Mouse (Mus musculus) kidney, embryonic 14.5 days (tissue): ENCODE data around the gene Camta1. TPM values are rescaled to one million over a fixed set of nuclear protein-coding genes. Genes with fewer than 3 reads are reported as not detected.

Experiments used
- ATAC-seq: fragments of 200-750 bp; cut with Nextera tagmentation; 2 replicates; pipeline ENCODE4 v1.8.0; 2017; ENCODE audit warnings: moderate number of reproducible peaks, mild to moderate bottlenecking, moderate TSS enrichment, moderate library complexity; ENCODE audit not compliant: low FRiP score, low TSS enrichment
- H3K27ac ChIP-seq: fragments of 300-500 bp; sonication (generic); 2 replicates; pipeline ENCODE4 v1.5.1; 2014; ENCODE audit warnings: low read depth, mild to moderate bottlenecking, low read length, moderate library complexity, mixed read lengths
- H3K27me3 ChIP-seq: fragments of 300-500 bp; sonication (generic); 2 replicates; pipeline ENCODE4 v1.6.1; 2014; ENCODE audit warnings: mild to moderate bottlenecking, low read length; ENCODE audit not compliant: control insufficient read depth, insufficient read depth
- H3K36me3 ChIP-seq: fragments of 300-500 bp; sonication (generic); 2 replicates; pipeline ENCODE4 v1.6.1; 2014; ENCODE audit warnings: low read length, mixed read lengths; ENCODE audit not compliant: control insufficient read depth, insufficient read depth
- H3K4me1 ChIP-seq: fragments of 300-500 bp; sonication (generic); 2 replicates; pipeline ENCODE4 v1.6.1; 2014; ENCODE audit warnings: low read length, mixed read lengths; ENCODE audit not compliant: control insufficient read depth, insufficient read depth
- H3K4me2 ChIP-seq: fragments of 300-500 bp; sonication (generic); replicated peaks from 2 replicates; pipeline ENCODE4 v1.6.1; 2014; ENCODE audit warnings: low read depth, mild to moderate bottlenecking, low read length
- H3K4me3 ChIP-seq: fragments of 300-500 bp; sonication (generic); 2 replicates; pipeline ENCODE4 v1.5.1; 2014; ENCODE audit warnings: mild to moderate bottlenecking, low read length
- H3K9ac ChIP-seq: fragments of 300-500 bp; sonication (generic); 2 replicates; pipeline ENCODE4 v1.6.1; 2014; ENCODE audit warnings: low read depth, mild to moderate bottlenecking, low read length, moderate library complexity
- H3K9me3 ChIP-seq: fragments of 300-500 bp; sonication (generic); 2 replicates; pipeline ENCODE4 v1.6.1; 2016; ENCODE audit warnings: low read length; ENCODE audit not compliant: control insufficient read depth
- WGBS: fragments of 180-500 bp; shearing (Covaris S2); extraction: QIAGEN DNeasy Blood & Tissue Kit; methylation state at CpG from one replicate; pipeline ENCODE4 v1.1.7; 2014; 5-methylcytosine and 5-hydroxymethylcytosine counted together
- polyA plus RNA-seq: library from polyadenylated mRNA; unstranded; fragments of >200 nt; fragmentation: Nextera tagmentation; extraction: Ambion mirVana; gene quantifications from 2 replicates; pipeline ENCODE4 v1.2.1, GENCODE M21; 2014

Gene Camta1
- polyA plus RNA-seq, 1 experiment from 2014 or later: 107 TPM

- Histone ChIP-seq H3K27ac (peak overlapping the region; percentile 62; the same call in 1 of the 2 replicates), H3K9me3 (no peaks in the 10 kb centered on the region), H3K36me3 (no peaks in the 10 kb centered on the region), H3K9ac (no peak overlapping the region), H3K4me3 (no peak overlapping the region), H3K4me2 (no peak overlapping the region), H3K27me3 (no peaks in the 10 kb centered on the region), H3K4me1 (peaks cover 19% of the 10 kb centered on the region)
- 25% methylated on average over 11 of the region's 11 CpGs for WGBS
- peak; percentile 64 for ATAC-seq
Measured at GRCm38 (mm10) chr4:151516998-151517799, 344.5 kb downstream of the Camta1 start.

GRCm38 (mm10) chr4:151515316-151515715 is 346.4 kb downstream of the Camta1 start:
- H3K27me3 ChIP-seq: no peaks in the 10 kb centered on the region
- H3K9ac ChIP-seq: no peak overlapping the region
- ATAC-seq: no peak
- 85% methylated on average over 5 of the region's 5 CpGs for WGBS
- no peak overlapping the region for H3K4me3 ChIP-seq
- H3K9me3 ChIP-seq: peaks cover 4% of the 10 kb centered on the region; the same call in 1 of the 2 replicates
- no peak overlapping the region for H3K27ac ChIP-seq
- H3K4me1 ChIP-seq: peaks cover 16% of the 10 kb centered on the region
- no peaks in the 10 kb centered on the region for H3K36me3 ChIP-seq
- H3K4me2 ChIP-seq: no peak overlapping the region

- no peak overlapping the region for H3K4me2 ChIP-seq
- H3K36me3 ChIP-seq: no peaks in the 10 kb centered on the region
- H3K4me3 ChIP-seq: no peak overlapping the region
- no peak overlapping the region for H3K27ac ChIP-seq
- H3K9me3 ChIP-seq: peaks cover 4% of the 10 kb centered on the region; the same call in 1 of the 2 replicates
- H3K9ac ChIP-seq: no peak overlapping the region
- WGBS: 87% methylated on average over 4 of the region's 4 CpGs
- H3K27me3 ChIP-seq: no peaks in the 10 kb centered on the region
- ATAC-seq: no peak
- no peaks in the 10 kb centered on the region for H3K4me1 ChIP-seq
Measured at GRCm38 (mm10) chr4:151511092-151511491, 350.6 kb downstream of the Camta1 start.

GRCm38 (mm10) chr4:151510417-151510816 is 351.3 kb downstream of the Camta1 start:
- Histone ChIP-seq H3K4me3 (no peak overlapping the region), H3K9ac (no peak overlapping the region), H3K27ac (no peak overlapping the region), H3K4me2 (no peak overlapping the region), H3K9me3 (peaks cover 4% of the 10 kb centered on the region; the same call in 1 of the 2 replicates), H3K4me1 (no peaks in the 10 kb centered on the region), H3K27me3 (no peaks in the 10 kb centered on the region), H3K36me3 (no peaks in the 10 kb centered on the region)
- 57% methylated on average over 4 of the region's 4 CpGs for WGBS
- no peak for ATAC-seq

GRCm38 (mm10) chr4:151506701-151507100 is 355.0 kb downstream of the Camta1 start:
- 67% methylated on average over 6 of the region's 6 CpGs for whole genome bisulfite sequencing
- no peak overlapping the region for H3K9ac ChIP-seq
- peaks cover 4% of the 10 kb centered on the region; the same call in 1 of the 2 replicates for H3K9me3 ChIP-seq

GRCm38 (mm10) chr4:151498481-151499276 is 363.0 kb downstream of the Camta1 start:
- Histone ChIP-seq H3K36me3 (no peaks in the 10 kb centered on the region), H3K4me1 (0 out of 2 replicates have a peak, but pooled peaks cover 4% of the 10 kb centered on the region), H3K9me3 (no peaks in the 10 kb centered on the region; the same call in 1 of the 2 replicates), H3K4me3 (no peak overlapping the region), H3K27ac (no peak overlapping the region), H3K9ac (no peak overlapping the region), H3K27me3 (no peaks in the 10 kb centered on the region), H3K4me2 (no peak overlapping the region)
- ATAC-seq: no peak
- 80% methylated on average over 5 of the region's 5 CpGs for WGBS

More at GRCm38 (mm10) chr4:151506701-151507100, 355.0 kb downstream of the Camta1 start:
- no peak for ATAC-seq
- no peak overlapping the region for H3K27ac ChIP-seq
- H3K4me3 ChIP-seq: no peak overlapping the region
- no peaks in the 10 kb centered on the region for H3K27me3 ChIP-seq
- H3K4me1 ChIP-seq: no peaks in the 10 kb centered on the region
- H3K4me2 ChIP-seq: no peak overlapping the region
- H3K36me3 ChIP-seq: no peaks in the 10 kb centered on the region

- Histone ChIP-seq H3K27me3 (no peaks in the 10 kb centered on the region), H3K4me3 (no peak overlapping the region), H3K27ac (no peak overlapping the region), H3K4me1 (0 out of 2 replicates have a peak, but pooled peaks cover 12% of the 10 kb centered on the region), H3K9ac (no peak overlapping the region), H3K9me3 (no peaks in the 10 kb centered on the region; the same call in 1 of the 2 replicates), H3K36me3 (no peaks in the 10 kb centered on the region), H3K4me2 (no peak overlapping the region)
- ATAC-seq: no peak
- WGBS: 92% methylated on average over 5 of the region's 5 CpGs
Measured at GRCm38 (mm10) chr4:151496581-151496980, 365.1 kb downstream of the Camta1 start.

GRCm38 (mm10) chr4:151495276-151495882 is 366.3 kb downstream of the Camta1 start:
- peak; percentile 55; the same call in 1 of the 2 replicates for ATAC-seq
- 16% methylated on average over 11 of the region's 11 CpGs for WGBS

More at GRCm38 (mm10) chr4:151495276-151495882, 366.3 kb downstream of the Camta1 start:
- Histone ChIP-seq H3K4me2 (no peak overlapping the region), H3K27me3 (no peaks in the 10 kb centered on the region), H3K9ac (no peak overlapping the region), H3K9me3 (no peaks in the 10 kb centered on the region; the same call in 1 of the 2 replicates), H3K27ac (no peak overlapping the region), H3K36me3 (no peaks in the 10 kb centered on the region), H3K4me3 (no peak overlapping the region), H3K4me1 (0 out of 2 replicates have a peak, but pooled peaks cover 12% of the 10 kb centered on the region)
